Mouse (Mus musculus) left cerebral cortex, postnatal 4 days (tissue): Measurements from ENCODE around the gene Cpn2. TPM values are rescaled to one million over a fixed set of nuclear protein-coding genes. Genes with fewer than 3 reads are reported as not detected.

ENCODE experiments used
- total RNA-seq, 2 experiments: library from RNA; stranded (reverse); gene quantifications; 2 replicates each; pipeline ENCODE4 v1.2.3; 2021

Gene Cpn2
- total RNA-seq, 2 experiments from 2014 or later = not detected

Other genes with a start within 250 kb of the Cpn2 start
- 10 to 100 TPM; 15.9 to 19.1 TPM for gene Hes1, start 203.1 kb downstream of the Cpn2 start, total RNA-seq
- under 1 TPM in 1 of 2 experiments, not detected in 1; 0.12 TPM for gene Lrrc15, start 15.8 kb upstream of the Cpn2 start, total RNA-seq
- under 1 TPM; 0.30 to 0.62 TPM for gene Gp5, start 43.3 kb upstream of the Cpn2 start, total RNA-seq
- 10 to 100 TPM; 75.4 to 83.1 TPM for gene Atp13a3, start 138.5 kb upstream of the Cpn2 start, total RNA-seq